Mouse (Mus musculus): ENCODE measurements around the gene Aldh1l1.

- TF ChIP-seq CTCF (conservative IDR thresholded peaks at IDR 0.05; ENCODE audit: insufficient read depth, insufficient read length, low read depth, low read length) (no peak), POLR2A (IDR thresholded peaks at IDR 0.05; ENCODE audit: low read depth, low read length) (no peak)
These were observed 124.0 kb downstream of the Aldh1l1 start for GRCm38 (mm10) chr6:90610248-90610647.

Measured in kidney, adult 2 months (tissue).